Mouse (Mus musculus): ENCODE measurements around the gene Nprl2. TPM values are rescaled to one million over a fixed set of nuclear protein-coding genes. Genes with fewer than 3 reads are reported as not detected.

Nprl2 gene
- polyA plus RNA-seq, 1 experiment from 2014 or later: 74.9 TPM

DNA sequence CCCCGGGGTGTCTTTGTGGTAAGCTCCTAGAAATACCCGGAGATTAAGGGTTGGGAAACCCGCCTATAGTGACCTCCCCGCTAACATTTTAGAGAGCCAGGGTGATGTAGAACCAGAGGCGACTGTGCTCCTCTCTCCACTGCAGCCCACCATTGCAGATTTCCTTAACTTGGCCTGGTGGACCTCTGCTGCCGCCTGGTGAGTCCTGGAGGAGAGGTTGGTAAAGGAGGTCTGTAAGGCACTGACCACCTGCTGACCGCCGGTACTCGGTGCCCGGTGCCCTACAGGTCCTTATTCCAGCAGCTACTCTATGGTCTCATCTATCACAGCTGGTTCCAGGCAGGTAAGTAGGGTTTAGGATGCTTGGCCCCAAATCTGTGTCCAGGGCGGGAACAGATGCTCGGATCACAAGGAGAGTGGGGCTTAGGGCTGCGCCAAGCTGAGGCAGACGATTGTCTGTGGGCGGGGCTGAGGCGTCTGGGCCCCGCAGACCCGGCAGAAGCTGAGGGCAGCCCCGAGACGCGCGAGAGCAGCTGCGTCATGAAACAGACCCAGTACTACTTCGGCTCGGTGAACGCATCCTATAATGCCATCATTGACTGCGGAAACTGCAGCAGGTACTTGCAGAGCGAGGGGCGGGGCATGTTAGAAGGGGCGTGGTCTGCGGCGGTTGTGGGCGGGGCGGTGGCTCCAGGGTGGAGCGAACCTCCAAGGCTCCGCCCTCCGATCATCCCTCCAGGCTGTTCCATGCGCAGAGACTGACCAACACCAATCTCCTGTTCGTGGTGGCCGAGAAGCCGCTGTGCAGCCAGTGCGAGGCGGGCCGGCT lies 15.6 kb upstream of the Nprl2 start:
- Histone ChIP-seq H3K9me3 (ENCODE audit: control insufficient read depth, low read length) (no peaks in the 10 kb centered on the region), H3K27me3 (ENCODE audit: control insufficient read depth, insufficient read depth, low read length) (peaks cover 15% of the 10 kb centered on the region), H3K36me3 (ENCODE audit: control insufficient read depth, insufficient read depth, low read length) (no peaks in the 10 kb centered on the region; the same call in 1 of the 2 replicates), H3K9ac (replicated peaks; ENCODE audit: low read depth, low read length) (no peak overlapping the region), H3K4me1 (ENCODE audit: control insufficient read depth, insufficient read depth, low read length) (peaks cover 7% of the 10 kb centered on the region; the same call in 1 of the 2 replicates), H3K4me3 (ENCODE audit: low read depth, low read length) (peak overlapping the region; percentile 12; the same call in 1 of the 2 replicates), H3K4me2 (ENCODE audit: low read depth, low read length) (peak overlapping the region; percentile 40), H3K27ac (ENCODE audit: low read depth, low read length) (no peak overlapping the region)
- ATAC-seq (ENCODE audit: low read depth): peak; percentile 56; the same call in 1 of the 2 replicates
- 7% methylated on average over 44 of the region's 44 CpGs for WGBS

DNA sequence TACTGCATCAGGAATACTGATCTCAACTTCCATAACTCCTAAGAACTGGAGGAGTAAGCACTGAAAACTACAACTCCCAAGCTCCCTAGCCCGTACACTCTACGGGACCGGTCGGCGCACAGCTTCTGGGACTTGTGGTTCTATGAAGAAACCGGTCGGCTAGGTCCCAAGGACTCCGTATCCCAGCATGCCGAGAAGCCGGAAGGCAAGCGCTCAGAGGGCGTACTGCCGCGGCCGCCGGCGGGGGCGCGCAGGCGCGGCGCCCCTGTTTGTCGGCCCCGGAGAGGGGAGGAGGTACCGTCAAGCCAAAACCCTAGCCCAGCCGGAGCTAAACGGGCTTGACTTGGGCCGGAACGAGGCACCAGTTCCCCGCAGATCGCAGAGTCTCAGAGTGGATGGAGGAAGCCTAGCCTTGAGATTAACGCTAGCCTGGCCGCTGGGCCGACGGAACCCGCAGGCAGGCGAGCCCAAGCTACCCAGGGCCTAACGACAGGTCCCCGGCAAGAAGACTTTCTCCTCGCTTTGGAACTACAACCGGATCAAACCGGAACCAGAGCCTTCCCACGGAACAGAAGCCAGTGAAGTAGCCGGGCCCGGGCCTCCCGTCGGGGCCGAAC lies 8.1 kb upstream of the Nprl2 start, which contains the start of gene Tmem115:
TSS of gene Tmem115 (plus strand) at position 155 of the 617 bp plus-strand sequence.
- H3K4me3 ChIP-seq (ENCODE audit: low read depth, low read length): peak within 1 kb of the TSS; percentile 84
- peak within 1 kb of the TSS; percentile 68 for H3K27ac ChIP-seq (ENCODE audit: low read depth, low read length)
- H3K9me3 ChIP-seq (ENCODE audit: control insufficient read depth, low read length): no peaks in the 10 kb centered on the region
- peak within 1 kb of the TSS; percentile 100 for H3K4me2 ChIP-seq (ENCODE audit: low read depth, low read length)
- H3K27me3 ChIP-seq (ENCODE audit: control insufficient read depth, insufficient read depth, low read length): no peaks in the 10 kb centered on the region
- H3K36me3 ChIP-seq (ENCODE audit: control insufficient read depth, insufficient read depth, low read length): peaks cover 12% of the 10 kb centered on the region
- peak within 1 kb of the TSS; percentile 85 for H3K9ac ChIP-seq (replicated peaks; ENCODE audit: low read depth, low read length)
- peaks cover 25% of the 10 kb centered on the region for H3K4me1 ChIP-seq (ENCODE audit: control insufficient read depth, insufficient read depth, low read length)
- under 1% methylated on average over 47 of the region's 48 CpGs for WGBS
- peak; percentile 98 for ATAC-seq (ENCODE audit: low read depth)

DNA sequence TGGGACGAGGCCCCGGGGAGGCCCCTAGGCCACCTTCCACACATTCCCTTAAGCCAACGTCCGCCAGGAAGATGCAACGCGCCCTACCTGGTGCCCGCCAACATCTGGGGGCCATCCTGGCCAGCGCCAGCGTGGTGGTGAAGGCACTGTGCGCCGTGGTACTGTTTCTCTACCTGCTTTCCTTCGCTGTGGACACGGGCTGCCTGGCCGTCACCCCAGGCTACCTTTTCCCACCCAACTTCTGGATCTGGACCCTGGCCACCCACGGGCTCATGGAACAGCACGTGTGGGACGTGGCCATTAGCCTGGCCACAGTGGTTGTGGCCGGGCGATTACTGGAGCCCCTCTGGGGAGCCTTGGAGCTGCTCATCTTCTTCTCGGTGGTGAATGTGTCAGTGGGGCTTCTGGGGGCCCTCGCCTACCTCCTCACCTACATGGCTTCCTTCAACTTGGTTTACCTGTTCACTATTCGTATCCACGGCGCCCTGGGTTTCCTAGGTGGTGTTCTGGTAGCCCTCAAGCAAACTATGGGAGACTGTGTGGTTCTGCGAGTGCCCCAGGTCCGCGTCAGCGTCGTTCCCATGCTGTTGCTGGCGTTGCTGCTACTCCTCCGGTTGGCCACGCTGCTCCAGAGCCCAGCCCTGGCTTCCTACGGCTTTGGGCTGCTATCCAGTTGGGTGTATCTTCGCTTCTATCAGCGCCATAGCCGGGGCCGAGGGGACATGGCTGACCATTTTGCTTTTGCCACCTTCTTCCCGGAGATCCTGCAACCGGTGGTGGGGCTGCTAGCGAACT lies 7.4 kb upstream of the Nprl2 start:
- Histone ChIP-seq H3K9me3 (ENCODE audit: control insufficient read depth, low read length) (no peaks in the 10 kb centered on the region), H3K36me3 (ENCODE audit: control insufficient read depth, insufficient read depth, low read length) (peaks cover 17% of the 10 kb centered on the region), H3K27ac (ENCODE audit: low read depth, low read length) (peak overlapping the region; percentile 68), H3K4me2 (ENCODE audit: low read depth, low read length) (peak overlapping the region; percentile 100), H3K27me3 (ENCODE audit: control insufficient read depth, insufficient read depth, low read length) (no peaks in the 10 kb centered on the region), H3K4me3 (ENCODE audit: low read depth, low read length) (peak overlapping the region; percentile 84), H3K9ac (replicated peaks; ENCODE audit: low read depth, low read length) (peak overlapping the region; percentile 85), H3K4me1 (ENCODE audit: control insufficient read depth, insufficient read depth, low read length) (peaks cover 25% of the 10 kb centered on the region)
- peak; percentile 6; the same call in 1 of the 2 replicates for ATAC-seq (ENCODE audit: low read depth)
- 1% methylated on average over 40 of the region's 40 CpGs for WGBS

DNA sequence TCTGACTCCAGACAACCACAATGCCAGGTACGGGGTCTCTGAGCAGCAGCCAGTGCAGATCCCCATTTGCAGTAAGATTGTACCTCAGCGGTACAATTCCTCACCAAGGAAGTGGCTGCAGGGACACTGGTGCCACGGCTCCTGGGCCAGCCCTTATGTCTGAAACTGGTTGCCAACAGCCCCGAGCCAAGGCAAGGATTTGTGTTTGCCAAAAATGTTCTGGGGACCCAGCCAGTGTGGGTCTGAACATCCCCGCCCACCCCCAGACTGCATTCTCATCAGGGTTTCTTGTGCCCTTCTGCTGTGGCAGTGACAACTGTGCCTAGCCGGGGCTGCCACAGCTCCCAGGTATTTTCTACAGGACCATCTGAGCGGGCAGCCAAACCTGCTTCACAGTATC lies 3.8 kb upstream of the Nprl2 start:
- ATAC-seq (ENCODE audit: low read depth): no peak
- WGBS: 95% methylated on average over 7 of the region's 7 CpGs
- Histone ChIP-seq H3K4me2 (ENCODE audit: low read depth, low read length) (no peak overlapping the region), H3K27ac (ENCODE audit: low read depth, low read length) (no peak overlapping the region), H3K4me3 (ENCODE audit: low read depth, low read length) (no peak overlapping the region), H3K4me1 (ENCODE audit: control insufficient read depth, insufficient read depth, low read length) (peaks cover 37% of the 10 kb centered on the region), H3K9me3 (ENCODE audit: control insufficient read depth, low read length) (no peaks in the 10 kb centered on the region), H3K36me3 (ENCODE audit: control insufficient read depth, insufficient read depth, low read length) (peaks cover 22% of the 10 kb centered on the region), H3K27me3 (ENCODE audit: control insufficient read depth, insufficient read depth, low read length) (no peaks in the 10 kb centered on the region), H3K9ac (replicated peaks; ENCODE audit: low read depth, low read length) (no peak overlapping the region)

DNA sequence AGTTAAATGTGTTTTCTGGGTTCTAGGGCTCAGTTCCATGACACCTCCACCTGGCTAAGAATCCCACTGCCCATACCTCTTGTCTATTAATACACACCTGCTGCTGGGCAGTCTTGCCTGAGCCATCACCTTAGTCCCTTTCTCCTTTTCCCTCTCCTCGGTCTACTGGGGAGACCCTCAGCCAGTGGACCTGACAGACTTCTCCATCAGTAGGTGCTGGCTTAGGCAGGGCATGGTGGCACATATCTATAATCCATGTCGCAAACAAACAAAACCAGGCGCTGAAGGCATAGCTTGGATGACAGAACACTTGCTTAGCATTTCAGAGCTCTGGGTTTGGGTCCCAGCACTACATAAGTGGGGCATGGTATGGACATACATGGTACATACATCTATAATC lies 3.3 kb upstream of the Nprl2 start:
- WGBS: 95% methylated on average over 3 of the region's 3 CpGs
- peaks cover 37% of the 10 kb centered on the region for H3K4me1 ChIP-seq (ENCODE audit: control insufficient read depth, insufficient read depth, low read length)

DNA sequence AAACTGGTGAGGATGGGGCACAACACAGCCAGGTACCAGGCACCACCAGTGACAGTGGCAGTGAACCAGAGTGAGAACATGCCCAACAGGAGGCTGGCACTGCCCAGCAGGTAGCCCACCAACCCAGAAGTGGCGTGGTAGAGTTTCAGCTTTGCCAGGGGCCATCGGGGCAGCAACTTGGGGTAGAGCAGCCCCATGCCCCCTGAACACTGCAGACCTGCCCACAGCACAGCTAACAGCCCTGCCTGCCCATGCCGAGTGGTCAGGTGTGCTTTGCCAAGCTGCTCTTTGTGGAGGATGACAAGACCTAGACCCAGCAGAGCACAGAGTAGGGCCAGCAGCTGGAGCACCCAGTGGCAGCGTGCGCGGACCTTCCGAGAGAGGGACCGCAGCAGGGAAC lies 2.1 kb upstream of the Nprl2 start:
- peaks cover 30% of the 10 kb centered on the region for H3K36me3 ChIP-seq (ENCODE audit: control insufficient read depth, insufficient read depth, low read length)

More for the DNA sequence above, 3.3 kb upstream of the Nprl2 start:
- no peak for ATAC-seq (ENCODE audit: low read depth)
- Histone ChIP-seq H3K27ac (ENCODE audit: low read depth, low read length) (no peak overlapping the region), H3K9me3 (ENCODE audit: control insufficient read depth, low read length) (no peaks in the 10 kb centered on the region), H3K27me3 (ENCODE audit: control insufficient read depth, insufficient read depth, low read length) (no peaks in the 10 kb centered on the region), H3K4me2 (ENCODE audit: low read depth, low read length) (no peak overlapping the region), H3K36me3 (ENCODE audit: control insufficient read depth, insufficient read depth, low read length) (peaks cover 22% of the 10 kb centered on the region), H3K4me3 (ENCODE audit: low read depth, low read length) (no peak overlapping the region), H3K9ac (replicated peaks; ENCODE audit: low read depth, low read length) (no peak overlapping the region)

DNA sequence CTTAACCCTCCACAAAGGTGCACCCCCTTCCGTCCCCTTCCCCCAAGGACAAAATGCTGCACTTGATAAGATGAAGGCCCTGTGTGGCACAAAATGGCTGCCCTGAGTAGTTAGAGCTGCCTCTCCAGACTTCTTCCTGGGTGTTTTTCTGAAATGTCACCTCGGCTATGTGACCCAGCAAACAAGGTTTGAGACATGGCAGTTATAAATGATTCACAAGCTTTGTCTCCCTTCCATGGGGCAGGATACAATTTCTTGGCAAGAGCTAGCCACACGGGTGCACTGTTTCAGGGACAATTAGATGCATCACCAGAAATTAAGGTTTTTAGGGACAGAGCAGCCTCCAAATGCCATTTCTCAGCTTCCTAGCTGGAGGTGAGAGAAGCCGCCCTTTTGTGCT lies 1.6 kb upstream of the Nprl2 start:
- WGBS: 79% methylated on average over 4 of the region's 4 CpGs
- no peak overlapping the region for H3K4me2 ChIP-seq (ENCODE audit: low read depth, low read length)
- H3K36me3 ChIP-seq (ENCODE audit: control insufficient read depth, insufficient read depth, low read length): peaks cover 33% of the 10 kb centered on the region
- H3K9me3 ChIP-seq (ENCODE audit: control insufficient read depth, low read length): no peaks in the 10 kb centered on the region
- ATAC-seq (ENCODE audit: low read depth): no peak
- no peaks in the 10 kb centered on the region for H3K27me3 ChIP-seq (ENCODE audit: control insufficient read depth, insufficient read depth, low read length)
- H3K4me1 ChIP-seq (ENCODE audit: control insufficient read depth, insufficient read depth, low read length): peaks cover 31% of the 10 kb centered on the region
- no peak overlapping the region for H3K27ac ChIP-seq (ENCODE audit: low read depth, low read length)
- no peak overlapping the region for H3K4me3 ChIP-seq (ENCODE audit: low read depth, low read length)
- no peak overlapping the region for H3K9ac ChIP-seq (replicated peaks; ENCODE audit: low read depth, low read length)

More for the DNA sequence above, 2.1 kb upstream of the Nprl2 start:
- Histone ChIP-seq H3K4me2 (ENCODE audit: low read depth, low read length) (no peak overlapping the region), H3K4me3 (ENCODE audit: low read depth, low read length) (no peak overlapping the region), H3K9me3 (ENCODE audit: control insufficient read depth, low read length) (no peaks in the 10 kb centered on the region), H3K9ac (replicated peaks; ENCODE audit: low read depth, low read length) (no peak overlapping the region), H3K4me1 (ENCODE audit: control insufficient read depth, insufficient read depth, low read length) (peaks cover 35% of the 10 kb centered on the region), H3K27ac (ENCODE audit: low read depth, low read length) (no peak overlapping the region), H3K27me3 (ENCODE audit: control insufficient read depth, insufficient read depth, low read length) (no peaks in the 10 kb centered on the region)
- no peak for ATAC-seq (ENCODE audit: low read depth)
- WGBS: 92% methylated on average over 8 of the region's 8 CpGs

DNA sequence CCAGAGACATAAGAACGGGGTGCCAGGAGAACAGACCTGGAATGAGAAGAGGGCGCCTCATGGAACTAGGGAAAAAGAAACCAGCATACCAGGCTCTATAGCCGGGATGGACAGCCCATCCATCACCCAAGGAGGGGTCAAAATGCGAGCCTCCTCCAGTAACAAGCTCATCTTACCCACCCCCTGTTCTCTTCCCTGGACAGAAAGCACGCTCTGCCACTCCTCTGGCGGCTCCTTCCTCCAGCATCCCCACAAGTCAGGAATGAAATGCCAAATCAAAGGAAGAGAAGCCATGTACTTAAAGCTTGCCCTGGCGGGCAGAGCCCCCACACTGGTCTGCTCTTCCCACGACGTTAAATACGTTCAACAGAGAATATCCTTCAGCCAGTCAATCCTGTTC lies 1.0 kb upstream of the Nprl2 start:
- Histone ChIP-seq H3K9me3 (ENCODE audit: control insufficient read depth, low read length) (no peaks in the 10 kb centered on the region), H3K9ac (replicated peaks; ENCODE audit: low read depth, low read length) (peak overlapping the region; percentile 54), H3K4me3 (ENCODE audit: low read depth, low read length) (peak overlapping the region; percentile 60), H3K36me3 (ENCODE audit: control insufficient read depth, insufficient read depth, low read length) (peaks cover 33% of the 10 kb centered on the region), H3K27me3 (ENCODE audit: control insufficient read depth, insufficient read depth, low read length) (no peaks in the 10 kb centered on the region), H3K4me1 (ENCODE audit: control insufficient read depth, insufficient read depth, low read length) (peaks cover 25% of the 10 kb centered on the region), H3K27ac (ENCODE audit: low read depth, low read length) (no peak overlapping the region), H3K4me2 (ENCODE audit: low read depth, low read length) (peak overlapping the region; percentile 85)
- WGBS: 35% methylated on average over 10 of the region's 10 CpGs
- no peak for ATAC-seq (ENCODE audit: low read depth)

All from neural tube, embryonic 14.5 days (tissue).